Mouse (Mus musculus) spleen, postnatal 4 days (tissue): ENCODE results near the gene Gm4869.

Experiments used
- DNase-seq, 2 experiments: peaks; one replicate each; pipeline ENCODE4 v3.0.0; 2022; ENCODE audit warnings: low spot score in 2 of 2

The Gm4869 gene

GRCm38 (mm10) chr5:140464943-140465342 lies 19.5 kb downstream of the Gm4869 start:
- DNase-seq, result no peak

- peak; percentile 45 to 76 for DNase-seq
These were observed 26.9 kb downstream of the Gm4869 start for GRCm38 (mm10) chr5:140472336-140472735.

- no peak for DNase-seq
These were observed 36.0 kb downstream of the Gm4869 start for GRCm38 (mm10) chr5:140481458-140481857.

- no peak for DNase-seq
These were observed 45.7 kb downstream of the Gm4869 start for GRCm38 (mm10) chr5:140491142-140491541.

GRCm38 (mm10) chr5:140492684-140493233 lies 47.3 kb downstream of the Gm4869 start:
- no peak for DNase-seq

GRCm38 (mm10) chr5:140498176-140498575 lies 52.7 kb downstream of the Gm4869 start:
- DNase-seq, result no peak

GRCm38 (mm10) chr5:140500736-140501135 lies 55.3 kb downstream of the Gm4869 start:
- DNase-seq, result no peak

GRCm38 (mm10) chr5:140501982-140502836 lies 56.8 kb downstream of the Gm4869 start:
- DNase-seq, result peak in 1 of 2 experiments; percentile 49

- peak; percentile 57 to 74 for DNase-seq
These were observed 57.5 kb downstream of the Gm4869 start for GRCm38 (mm10) chr5:140502925-140503324.

GRCm38 (mm10) chr5:140505208-140505780 lies 59.8 kb downstream of the Gm4869 start, which contains the start of gene Chst12:
Gene Chst12 (plus strand): TSS chr5:140505550.
- peak; percentile 99 for DNase-seq

- peak in 1 of 2 experiments; percentile 72 for DNase-seq
These were observed 60.8 kb downstream of the Gm4869 start for GRCm38 (mm10) chr5:140506096-140506794.

- DNase-seq, result no peak
These were observed 62.2 kb downstream of the Gm4869 start for GRCm38 (mm10) chr5:140507466-140508208.

- DNase-seq, result peak; percentile 44 to 71
These were observed 63.2 kb downstream of the Gm4869 start for GRCm38 (mm10) chr5:140508686-140509085.

GRCm38 (mm10) chr5:140509204-140509603 lies 63.8 kb downstream of the Gm4869 start:
- no peak for DNase-seq

- no peak for DNase-seq
These were observed 64.9 kb downstream of the Gm4869 start for GRCm38 (mm10) chr5:140510012-140511000.

GRCm38 (mm10) chr5:140513921-140514320 lies 68.5 kb downstream of the Gm4869 start:
- DNase-seq, result peak in 1 of 2 experiments; percentile 46

GRCm38 (mm10) chr5:140514799-140515486 lies 69.5 kb downstream of the Gm4869 start:
- no peak for DNase-seq

GRCm38 (mm10) chr5:140517159-140517920 lies 71.9 kb downstream of the Gm4869 start:
- no peak for DNase-seq

- no peak for DNase-seq
These were observed 72.4 kb downstream of the Gm4869 start for GRCm38 (mm10) chr5:140517921-140518230.
